Mouse (Mus musculus) forebrain, embryonic 10.5 days (tissue): ENCODE measurements around the gene Nme7. TPM values are rescaled to one million over a fixed set of nuclear protein-coding genes. Genes with fewer than 3 reads are reported as not detected.

Source experiments
- DNase-seq: peaks from one replicate; pipeline ENCODE4 v3.0.0-alpha.2; 2017; ENCODE audit warnings: low spot score; ENCODE audit errors: extremely low spot score
- H3K27ac ChIP-seq: fragments of 300-500 bp; sonication (generic); 2 replicates; pipeline ENCODE4 v1.5.1; 2016; ENCODE audit warnings: mild to moderate bottlenecking
- H3K27me3 ChIP-seq: fragments of 300-500 bp; sonication (generic); 2 replicates; pipeline ENCODE4 v1.6.1; 2016; ENCODE audit warnings: mild to moderate bottlenecking; ENCODE audit not compliant: poor library complexity, severe bottlenecking
- H3K36me3 ChIP-seq: fragments of 300-500 bp; sonication (generic); replicated peaks from 2 replicates; pipeline ENCODE4 v1.6.1; 2016; ENCODE audit warnings: mild to moderate bottlenecking, moderate library complexity
- H3K4me1 ChIP-seq: fragments of 300-500 bp; sonication (generic); 2 replicates; pipeline ENCODE4 v1.6.1; 2016
- H3K4me3 ChIP-seq: fragments of 300-500 bp; sonication (generic); 2 replicates; pipeline ENCODE4 v1.5.1; 2016; ENCODE audit warnings: mild to moderate bottlenecking, moderate library complexity
- H3K9me3 ChIP-seq: fragments of 300-500 bp; sonication (generic); 2 replicates; pipeline ENCODE4 v1.6.1; 2016; ENCODE audit warnings: mild to moderate bottlenecking, moderate library complexity
- WGBS: fragments of 180-500 bp; shearing (Covaris S2); methylation state at CpG from one replicate; pipeline ENCODE4 v1.1.7; 2016; 5-methylcytosine and 5-hydroxymethylcytosine counted together
- polyA plus RNA-seq: library from polyadenylated mRNA; unstranded; fragments of >200 nt; fragmentation: Nextera tagmentation; extraction: Ambion mirVana; gene quantifications from 2 replicates; pipeline ENCODE4 v1.2.1, GENCODE M21; 2016

The Nme7 gene
- polyA plus RNA-seq, 1 experiment from 2014 or later, result 48.8 TPM

- no peak overlapping the region for H3K27ac ChIP-seq
- 85% methylated on average over 7 of the region's 7 CpGs for WGBS
Measured at GRCm38 (mm10) chr1:164427777-164428176, 123.9 kb downstream of the Nme7 start.

GRCm38 (mm10) chr1:164428644-164429043 is 124.7 kb downstream of the Nme7 start:
- Histone ChIP-seq H3K27me3 (no peaks in the 10 kb centered on the region), H3K4me3 (no peak overlapping the region), H3K4me1 (no peaks in the 10 kb centered on the region), H3K9me3 (no peaks in the 10 kb centered on the region), H3K27ac (no peak overlapping the region), H3K36me3 (no peaks in the 10 kb centered on the region)
- WGBS, result 93% methylated on average over 9 of the region's 9 CpGs
- no peak for DNase-seq

More at GRCm38 (mm10) chr1:164427777-164428176, 123.9 kb downstream of the Nme7 start:
- Histone ChIP-seq H3K36me3 (no peaks in the 10 kb centered on the region), H3K27me3 (no peaks in the 10 kb centered on the region), H3K9me3 (no peaks in the 10 kb centered on the region), H3K4me3 (no peak overlapping the region), H3K4me1 (no peaks in the 10 kb centered on the region)
- no peak for DNase-seq

GRCm38 (mm10) chr1:164432649-164433048 is 128.7 kb downstream of the Nme7 start:
- Histone ChIP-seq H3K36me3 (peaks cover 36% of the 10 kb centered on the region), H3K4me3 (no peak overlapping the region), H3K27ac (no peak overlapping the region), H3K27me3 (no peaks in the 10 kb centered on the region), H3K9me3 (no peaks in the 10 kb centered on the region), H3K4me1 (no peaks in the 10 kb centered on the region)
- WGBS, result 87% methylated on average over 5 of the region's 5 CpGs
- DNase-seq, result no peak

GRCm38 (mm10) chr1:164434049-164434448 is 130.1 kb downstream of the Nme7 start:
- DNase-seq, result no peak
- 89% methylated on average over 6 of the region's 6 CpGs for WGBS
- no peak overlapping the region for H3K27ac ChIP-seq
- no peaks in the 10 kb centered on the region for H3K4me1 ChIP-seq
- no peaks in the 10 kb centered on the region for H3K9me3 ChIP-seq
- no peak overlapping the region for H3K4me3 ChIP-seq
- no peaks in the 10 kb centered on the region for H3K27me3 ChIP-seq
- H3K36me3 ChIP-seq, result peaks cover 50% of the 10 kb centered on the region

GRCm38 (mm10) chr1:164436749-164437148 is 132.8 kb downstream of the Nme7 start:
- DNase-seq, result no peak
- H3K9me3 ChIP-seq, result no peaks in the 10 kb centered on the region
- H3K27ac ChIP-seq, result no peak overlapping the region
- H3K4me3 ChIP-seq, result no peak overlapping the region
- H3K27me3 ChIP-seq, result no peaks in the 10 kb centered on the region
- peaks cover 77% of the 10 kb centered on the region for H3K36me3 ChIP-seq
- 92% methylated on average over 7 of the region's 7 CpGs for WGBS
- no peaks in the 10 kb centered on the region for H3K4me1 ChIP-seq

GRCm38 (mm10) chr1:164440230-164440629 is 136.3 kb downstream of the Nme7 start:
- no peak for DNase-seq
- Histone ChIP-seq H3K36me3 (peaks cover 81% of the 10 kb centered on the region), H3K9me3 (no peaks in the 10 kb centered on the region), H3K27ac (no peak overlapping the region), H3K4me3 (no peak overlapping the region), H3K27me3 (no peaks in the 10 kb centered on the region), H3K4me1 (no peaks in the 10 kb centered on the region)
- WGBS, result 94% methylated on average over 6 of the region's 6 CpGs

- no peak overlapping the region for H3K27ac ChIP-seq
- DNase-seq, result no peak
- H3K9me3 ChIP-seq, result no peaks in the 10 kb centered on the region
- no peak overlapping the region for H3K4me3 ChIP-seq
- WGBS, result 89% methylated on average over 11 of the region's 11 CpGs
- H3K36me3 ChIP-seq, result peaks cover 75% of the 10 kb centered on the region
- H3K4me1 ChIP-seq, result no peaks in the 10 kb centered on the region
- no peaks in the 10 kb centered on the region for H3K27me3 ChIP-seq
Measured at GRCm38 (mm10) chr1:164440708-164441407, 136.9 kb downstream of the Nme7 start.

- Histone ChIP-seq H3K27me3 (no peaks in the 10 kb centered on the region), H3K27ac (no peak overlapping the region), H3K4me1 (no peaks in the 10 kb centered on the region), H3K36me3 (peaks cover 69% of the 10 kb centered on the region), H3K9me3 (no peaks in the 10 kb centered on the region), H3K4me3 (no peak overlapping the region)
- DNase-seq, result no peak
- WGBS, result 84% methylated on average over 18 of the region's 18 CpGs
Measured at GRCm38 (mm10) chr1:164441408-164441974, 137.6 kb downstream of the Nme7 start.

GRCm38 (mm10) chr1:164445620-164446162 is 141.8 kb downstream of the Nme7 start:
- DNase-seq, result no peak

GRCm38 (mm10) chr1:164446535-164446934 is 142.6 kb downstream of the Nme7 start:
- Histone ChIP-seq H3K36me3 (peaks cover 27% of the 10 kb centered on the region), H3K27ac (no peak overlapping the region), H3K9me3 (no peaks in the 10 kb centered on the region), H3K4me1 (no peaks in the 10 kb centered on the region), H3K4me3 (no peak overlapping the region), H3K27me3 (no peaks in the 10 kb centered on the region)
- no peak for DNase-seq
- WGBS, result 97% methylated on average over 10 of the region's 10 CpGs

More at GRCm38 (mm10) chr1:164445620-164446162, 141.8 kb downstream of the Nme7 start:
- 81% methylated on average over 5 of the region's 5 CpGs for WGBS
- H3K4me3 ChIP-seq, result no peak overlapping the region
- H3K9me3 ChIP-seq, result no peaks in the 10 kb centered on the region
- no peaks in the 10 kb centered on the region for H3K4me1 ChIP-seq
- H3K27me3 ChIP-seq, result no peaks in the 10 kb centered on the region
- H3K27ac ChIP-seq, result no peak overlapping the region
- peaks cover 32% of the 10 kb centered on the region for H3K36me3 ChIP-seq

GRCm38 (mm10) chr1:164447521-164447920 is 143.6 kb downstream of the Nme7 start:
- Histone ChIP-seq H3K27me3 (no peaks in the 10 kb centered on the region), H3K9me3 (no peaks in the 10 kb centered on the region), H3K4me1 (no peaks in the 10 kb centered on the region), H3K27ac (no peak overlapping the region), H3K4me3 (no peak overlapping the region), H3K36me3 (peaks cover 25% of the 10 kb centered on the region)
- DNase-seq, result no peak
- WGBS, result 90% methylated on average over 6 of the region's 6 CpGs

GRCm38 (mm10) chr1:164449626-164450025 is 145.7 kb downstream of the Nme7 start:
- WGBS, result 90% methylated on average over 8 of the region's 8 CpGs
- H3K9me3 ChIP-seq, result no peaks in the 10 kb centered on the region
- no peak overlapping the region for H3K27ac ChIP-seq
- H3K27me3 ChIP-seq, result no peaks in the 10 kb centered on the region
- no peak for DNase-seq
- H3K36me3 ChIP-seq, result peaks cover 22% of the 10 kb centered on the region
- H3K4me1 ChIP-seq, result peaks cover 6% of the 10 kb centered on the region
- H3K4me3 ChIP-seq, result no peak overlapping the region

- Histone ChIP-seq H3K36me3 (peaks cover 22% of the 10 kb centered on the region), H3K27ac (no peak overlapping the region), H3K9me3 (no peaks in the 10 kb centered on the region), H3K4me1 (peaks cover 11% of the 10 kb centered on the region), H3K27me3 (peaks cover 5% of the 10 kb centered on the region), H3K4me3 (no peak overlapping the region)
- no peak for DNase-seq
- WGBS, result 84% methylated on average over 4 of the region's 4 CpGs
Measured at GRCm38 (mm10) chr1:164450231-164450630, 146.3 kb downstream of the Nme7 start.
